Mouse (Mus musculus) forebrain, embryonic 11.5 days (tissue): ENCODE results near the gene Tpx2. TPM values are rescaled to one million over a fixed set of nuclear protein-coding genes. Genes with fewer than 3 reads are reported as not detected.

Experiments used
- ATAC-seq: fragments of 200-750 bp; cut with Nextera tagmentation; replicated peaks from 2 replicates; pipeline ENCODE4 v1.8.0; 2017; ENCODE audit warnings: moderate TSS enrichment; ENCODE audit not compliant: low FRiP score
- DNase-seq: peaks from one replicate; pipeline ENCODE4 v3.0.0-alpha.2; 2017; ENCODE audit warnings: low spot score
- H3K27ac ChIP-seq: fragments of 300-500 bp; sonication (generic); 2 replicates; pipeline ENCODE4 v1.5.1; 2014; ENCODE audit warnings: low read depth, low read length
- H3K27me3 ChIP-seq: fragments of 300-500 bp; sonication (generic); 2 replicates; pipeline ENCODE4 v1.6.1; 2014; ENCODE audit warnings: mild to moderate bottlenecking, low read length, mixed read lengths; ENCODE audit not compliant: control insufficient read depth, insufficient read depth
- H3K36me3 ChIP-seq: fragments of 300-500 bp; sonication (generic); 2 replicates; pipeline ENCODE4 v1.6.1; 2014; ENCODE audit warnings: mild to moderate bottlenecking, low read length, moderate library complexity, mixed read lengths; ENCODE audit not compliant: control insufficient read depth, insufficient read depth
- H3K4me1 ChIP-seq: fragments of 300-500 bp; sonication (generic); replicated peaks from 2 replicates; pipeline ENCODE4 v1.6.1; 2014; ENCODE audit warnings: low read length, mixed read lengths; ENCODE audit not compliant: control insufficient read depth, insufficient read depth
- H3K4me2 ChIP-seq: fragments of 300-500 bp; sonication (generic); 2 replicates; pipeline ENCODE4 v1.6.1; 2014; ENCODE audit warnings: low read depth, mild to moderate bottlenecking, low read length, moderate library complexity, mixed read lengths; ENCODE audit not compliant: severe bottlenecking
- H3K4me3 ChIP-seq: fragments of 300-500 bp; sonication (generic); 2 replicates; pipeline ENCODE4 v1.5.1; 2014; ENCODE audit warnings: low read depth, low read length
- H3K9ac ChIP-seq: fragments of 300-500 bp; sonication (generic); 2 replicates; pipeline ENCODE4 v1.6.1; 2014; ENCODE audit warnings: low read length
- H3K9me3 ChIP-seq: fragments of 300-500 bp; sonication (generic); 2 replicates; pipeline ENCODE4 v1.6.1; 2016; ENCODE audit warnings: low read length, mixed read lengths; ENCODE audit not compliant: control insufficient read depth
- WGBS: fragments of 180-500 bp; shearing (Covaris S2); extraction: QIAGEN DNeasy Blood & Tissue Kit; methylation state at CpG from one replicate; pipeline ENCODE4 v1.1.7; 2014; 5-methylcytosine and 5-hydroxymethylcytosine counted together
- polyA plus RNA-seq: library from polyadenylated mRNA; unstranded; fragments of >200 nt; fragmentation: Nextera tagmentation; extraction: Ambion mirVana; gene quantifications from 2 replicates; pipeline ENCODE4 v1.2.1, GENCODE M21; 2014

Tpx2 gene
- polyA plus RNA-seq, 1 experiment from 2014 or later = 185 TPM

DNA sequence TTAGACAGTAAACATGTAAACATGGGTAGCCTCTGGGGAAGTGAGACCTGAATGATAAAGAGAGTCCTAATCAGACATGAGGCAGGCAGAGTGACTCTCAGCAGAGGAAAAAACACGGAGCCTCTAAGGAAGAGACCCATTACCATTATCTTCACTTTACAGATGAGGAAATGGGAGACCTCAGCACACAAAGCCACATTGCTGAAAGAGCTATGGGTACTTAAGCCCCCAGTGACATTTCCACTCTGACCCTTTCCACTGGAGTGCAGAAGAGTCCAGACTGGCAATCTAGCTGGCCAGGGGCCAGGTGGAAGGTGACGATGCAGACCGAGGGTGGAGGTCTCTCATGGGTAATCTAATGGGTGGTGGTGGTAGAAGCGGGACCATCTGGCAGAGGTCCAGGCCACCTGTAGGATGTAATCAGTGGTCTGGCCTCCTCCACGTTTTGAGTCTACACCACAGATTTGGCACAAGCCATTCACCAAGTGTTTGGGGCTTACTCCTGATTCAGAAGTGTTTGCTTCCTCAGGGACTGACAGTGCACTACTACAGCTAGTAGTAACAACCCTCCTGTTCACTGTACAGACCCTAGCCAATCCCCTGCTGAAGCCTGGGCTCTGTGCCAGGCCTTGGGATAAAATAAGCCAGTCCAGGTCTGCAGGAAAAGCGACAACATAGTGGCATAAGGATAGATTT, 30.0 kb upstream of the Tpx2 start:
- H3K4me2 ChIP-seq = no peak overlapping the region
- H3K9ac ChIP-seq = no peak overlapping the region
- no peaks in the 10 kb centered on the region for H3K9me3 ChIP-seq
- no peaks in the 10 kb centered on the region for H3K36me3 ChIP-seq
- no peak for DNase-seq
- no peak overlapping the region for H3K27ac ChIP-seq
- 83% methylated on average over 6 of the region's 6 CpGs for WGBS
- no peaks in the 10 kb centered on the region for H3K27me3 ChIP-seq
- no peak overlapping the region for H3K4me3 ChIP-seq
- ATAC-seq = no peak
- H3K4me1 ChIP-seq = peaks cover 13% of the 10 kb centered on the region

DNA sequence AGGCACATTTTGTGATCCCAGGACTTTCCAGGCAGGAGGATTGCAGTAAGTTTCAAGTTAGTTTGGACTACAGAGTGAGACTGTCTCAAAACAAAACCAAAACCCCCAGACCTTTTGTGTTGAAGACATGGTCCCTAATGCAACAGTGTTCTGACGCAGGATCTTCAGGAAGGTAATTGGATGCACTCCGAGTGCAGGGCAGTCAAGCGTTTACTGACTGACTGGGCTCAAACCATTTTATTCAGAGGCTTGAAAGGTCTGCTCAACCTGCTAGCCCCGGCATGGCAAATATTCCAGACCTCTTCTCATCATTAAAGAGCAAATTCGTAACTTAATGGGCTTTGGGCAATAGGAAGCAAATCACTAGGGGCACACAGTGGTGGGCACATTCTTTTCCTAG, 29.1 kb upstream of the Tpx2 start:
- no peak for ATAC-seq
- no peak overlapping the region for H3K4me3 ChIP-seq
- no peak overlapping the region for H3K27ac ChIP-seq
- H3K4me1 ChIP-seq = peaks cover 13% of the 10 kb centered on the region
- H3K4me2 ChIP-seq = no peak overlapping the region
- no peak overlapping the region for H3K9ac ChIP-seq
- no peak for DNase-seq
- WGBS = 46% methylated on average over 5 of the region's 5 CpGs
- H3K27me3 ChIP-seq = no peaks in the 10 kb centered on the region
- H3K36me3 ChIP-seq = no peaks in the 10 kb centered on the region
- H3K9me3 ChIP-seq = no peaks in the 10 kb centered on the region

DNA sequence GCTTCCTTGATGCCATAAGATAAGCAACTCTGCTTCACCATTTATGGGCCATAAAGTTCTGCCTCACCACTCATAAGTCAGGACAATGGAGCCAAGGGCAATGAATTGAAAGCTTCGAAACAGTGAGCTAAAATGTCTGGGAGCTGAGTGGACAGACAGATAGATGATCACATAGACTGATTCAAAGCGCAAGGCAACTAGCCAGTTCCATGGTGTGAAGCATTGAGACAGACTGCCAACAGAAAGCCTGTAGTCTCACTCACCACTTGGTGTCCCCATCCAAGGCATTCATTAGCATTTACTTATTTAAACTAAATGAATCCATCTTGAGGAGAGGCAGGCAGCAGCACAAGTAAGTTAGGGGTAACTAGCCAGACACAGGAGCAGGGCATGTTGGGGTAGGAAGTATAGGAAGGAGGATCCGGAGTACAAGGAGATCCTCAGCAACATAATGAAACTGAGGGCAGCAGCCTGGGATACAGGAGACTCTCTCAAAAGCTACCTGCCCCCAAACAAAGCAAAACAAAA, 28.6 kb upstream of the Tpx2 start:
- H3K4me3 ChIP-seq = no peak overlapping the region

DNA sequence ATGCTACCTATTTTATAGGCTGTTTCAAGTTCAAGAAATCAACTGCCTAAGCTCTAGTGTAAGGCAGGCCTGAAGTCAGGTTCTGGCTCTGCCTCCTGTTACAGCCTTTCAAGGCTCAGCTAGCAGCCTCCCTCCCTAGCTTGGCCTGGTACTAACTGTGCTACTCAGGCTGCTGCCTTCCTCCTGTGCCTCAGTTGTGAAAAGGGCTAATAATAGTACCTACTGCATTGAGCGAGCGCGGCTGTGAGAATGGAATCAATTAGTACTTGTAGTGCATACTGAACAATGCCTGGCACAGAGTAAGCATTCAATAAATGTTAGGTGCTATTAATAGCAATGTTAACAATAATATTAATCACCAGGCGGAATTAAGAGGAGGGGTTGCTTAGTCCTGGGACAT, 27.8 kb upstream of the Tpx2 start:
- ATAC-seq = no peak
- Histone ChIP-seq H3K4me3 (no peak overlapping the region), H3K4me2 (no peak overlapping the region), H3K9ac (no peak overlapping the region), H3K4me1 (peaks cover 13% of the 10 kb centered on the region), H3K27me3 (no peaks in the 10 kb centered on the region), H3K27ac (no peak overlapping the region), H3K9me3 (no peaks in the 10 kb centered on the region), H3K36me3 (no peaks in the 10 kb centered on the region; the same call in 1 of the 2 replicates)
- 58% methylated on average over 4 of the region's 4 CpGs for WGBS
- no peak for DNase-seq

More for the DNA sequence above, 28.6 kb upstream of the Tpx2 start:
- Histone ChIP-seq H3K4me1 (peaks cover 13% of the 10 kb centered on the region), H3K9me3 (no peaks in the 10 kb centered on the region), H3K36me3 (no peaks in the 10 kb centered on the region; the same call in 1 of the 2 replicates), H3K4me2 (no peak overlapping the region), H3K27ac (no peak overlapping the region), H3K9ac (no peak overlapping the region), H3K27me3 (no peaks in the 10 kb centered on the region)
- 93% methylated on average over 3 of the region's 3 CpGs for WGBS
- no peak for DNase-seq
- no peak for ATAC-seq

DNA sequence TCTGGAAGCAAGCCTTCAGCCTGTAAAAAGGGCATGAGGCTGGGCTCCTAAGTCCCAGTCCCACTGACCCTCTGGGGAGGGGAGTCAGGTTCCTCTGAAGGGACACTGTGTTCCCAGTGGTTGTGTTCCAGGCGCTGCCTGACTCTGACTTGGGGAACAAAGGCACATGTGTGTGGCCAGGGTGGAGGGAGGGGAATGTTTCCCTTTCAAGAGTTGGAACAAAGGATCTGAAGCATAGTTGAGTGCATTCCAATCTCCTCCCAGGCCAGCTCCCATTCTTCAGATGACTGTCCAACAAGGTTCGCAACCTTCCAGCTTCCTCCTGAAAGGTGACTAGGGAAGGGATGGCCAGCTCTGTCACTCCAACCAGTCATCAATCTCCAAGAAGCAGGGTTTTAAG, 27.4 kb upstream of the Tpx2 start:
- Histone ChIP-seq H3K4me3 (no peak overlapping the region), H3K9ac (no peak overlapping the region), H3K9me3 (no peaks in the 10 kb centered on the region), H3K4me2 (no peak overlapping the region), H3K27me3 (no peaks in the 10 kb centered on the region), H3K27ac (peak overlapping the region; percentile 31; the same call in 1 of the 2 replicates), H3K4me1 (peaks cover 14% of the 10 kb centered on the region), H3K36me3 (no peaks in the 10 kb centered on the region; the same call in 1 of the 2 replicates)
- WGBS = 13% methylated on average over 2 of the region's 2 CpGs
- DNase-seq (no peak), ATAC-seq (peak; percentile 61; the same call in 1 of the 2 replicates)

DNA sequence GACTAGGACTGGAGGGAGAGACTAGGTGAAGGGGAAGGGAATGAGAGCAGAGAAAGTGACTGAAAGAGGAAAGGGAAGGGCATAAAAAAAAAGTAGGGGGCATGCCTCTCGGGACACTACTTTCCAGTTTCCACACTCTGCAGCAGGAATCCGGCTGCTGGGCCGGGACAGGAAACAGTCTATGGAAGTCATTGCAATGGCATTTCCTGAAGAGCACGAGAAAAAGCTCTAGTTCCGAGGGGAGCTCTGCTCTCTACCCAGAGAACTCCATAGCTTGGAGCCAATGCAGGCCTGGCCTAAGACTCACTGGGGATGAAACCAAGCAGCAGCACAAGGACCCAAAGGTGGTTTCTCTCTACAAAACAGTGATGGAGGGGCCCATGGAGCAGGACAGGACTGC, 26.7 kb upstream of the Tpx2 start:
- no peak overlapping the region for H3K9ac ChIP-seq
- 54% methylated on average over 5 of the region's 5 CpGs for WGBS
- no peak overlapping the region for H3K4me3 ChIP-seq
- H3K4me2 ChIP-seq = no peak overlapping the region
- no peaks in the 10 kb centered on the region for H3K27me3 ChIP-seq
- ATAC-seq (no peak), DNase-seq (no peak)
- H3K9me3 ChIP-seq = no peaks in the 10 kb centered on the region
- no peak overlapping the region for H3K27ac ChIP-seq
- H3K36me3 ChIP-seq = no peaks in the 10 kb centered on the region; the same call in 1 of the 2 replicates
- H3K4me1 ChIP-seq = peaks cover 16% of the 10 kb centered on the region

DNA sequence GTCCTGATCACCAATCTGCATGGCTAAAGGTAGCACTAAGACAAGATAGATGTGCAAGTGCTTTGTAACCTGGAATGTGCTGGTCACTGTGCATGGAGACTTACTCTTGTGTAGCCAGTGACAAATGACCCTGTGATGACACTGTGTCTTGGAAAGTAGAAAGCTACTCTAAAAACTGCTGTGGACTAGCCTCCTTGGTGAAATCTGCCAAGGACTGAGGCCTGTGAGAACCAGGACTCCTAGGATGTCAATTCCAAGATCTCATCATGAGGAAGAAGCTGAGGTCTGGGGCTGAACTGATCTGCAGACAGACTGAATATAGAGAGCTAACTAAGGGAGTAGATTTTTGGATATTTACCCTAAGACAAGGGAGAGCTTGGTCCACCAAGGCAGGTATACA, 26.2 kb upstream of the Tpx2 start:
- no peaks in the 10 kb centered on the region for H3K27me3 ChIP-seq
- peaks cover 17% of the 10 kb centered on the region for H3K4me1 ChIP-seq
- no peak overlapping the region for H3K27ac ChIP-seq
- H3K9me3 ChIP-seq = no peaks in the 10 kb centered on the region
- H3K4me2 ChIP-seq = no peak overlapping the region
- ATAC-seq (no peak), DNase-seq (no peak)
- no peak overlapping the region for H3K4me3 ChIP-seq
- no peak overlapping the region for H3K9ac ChIP-seq
- H3K36me3 ChIP-seq = no peaks in the 10 kb centered on the region; the same call in 1 of the 2 replicates

DNA sequence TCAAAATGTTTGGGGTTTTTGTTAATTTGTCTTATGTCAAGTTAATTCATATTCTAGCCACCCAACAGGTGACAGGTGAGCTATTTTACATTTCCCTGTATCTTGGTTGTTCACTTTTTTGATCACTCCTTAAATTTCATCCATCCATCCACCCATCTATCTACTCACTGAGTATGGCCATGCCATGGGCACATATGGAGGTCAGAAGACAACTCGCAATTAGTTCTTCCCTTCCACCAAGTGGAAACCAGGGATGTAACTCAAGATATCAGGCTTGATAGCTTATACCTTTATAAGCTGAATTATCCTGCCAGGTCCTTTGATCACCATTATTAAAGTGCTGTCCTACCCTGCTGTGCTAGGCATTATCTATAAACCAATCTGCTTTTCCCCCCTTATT, 24.0 kb upstream of the Tpx2 start:
- no peaks in the 10 kb centered on the region; the same call in 1 of the 2 replicates for H3K36me3 ChIP-seq
- H3K9me3 ChIP-seq = no peaks in the 10 kb centered on the region
- no peak overlapping the region for H3K27ac ChIP-seq
- H3K4me1 ChIP-seq = peaks cover 26% of the 10 kb centered on the region
- ATAC-seq = no peak
- H3K4me3 ChIP-seq = no peak overlapping the region
- no peak overlapping the region for H3K4me2 ChIP-seq
- H3K9ac ChIP-seq = no peak overlapping the region
- 91% methylated on average over 1 of the region's 1 CpGs for WGBS
- no peaks in the 10 kb centered on the region for H3K27me3 ChIP-seq
- DNase-seq = no peak
